Mouse (Mus musculus) gastrocnemius, postnatal 10 days (tissue): Measurements from ENCODE around the gene Olfr1378. TPM values are rescaled to one million over a fixed set of nuclear protein-coding genes. Genes with fewer than 3 reads are reported as not detected.
A peak's percentile ranks its signal among the peaks of the same experiment; 100 is the strongest.

ENCODE experiments used
- DNase-seq: peaks from one replicate; pipeline ENCODE4 v3.0.0; 2021; ENCODE audit warnings: mixed read lengths
- long read RNA-seq, 2 experiments: library from polyadenylated mRNA; stranded (forward); transcript quantifications; one replicate each; pipeline ENCODE4 v2.0.0; 2021
- total RNA-seq, 2 experiments: library from RNA; stranded (reverse); gene quantifications; 2 replicates each; pipeline ENCODE4 v1.2.3; 2021

The Olfr1378 gene
- total RNA-seq = not detected
- long read RNA-seq, experiment 1 = 0 reads
- long read RNA-seq, experiment 2 = 0 reads

DNA sequence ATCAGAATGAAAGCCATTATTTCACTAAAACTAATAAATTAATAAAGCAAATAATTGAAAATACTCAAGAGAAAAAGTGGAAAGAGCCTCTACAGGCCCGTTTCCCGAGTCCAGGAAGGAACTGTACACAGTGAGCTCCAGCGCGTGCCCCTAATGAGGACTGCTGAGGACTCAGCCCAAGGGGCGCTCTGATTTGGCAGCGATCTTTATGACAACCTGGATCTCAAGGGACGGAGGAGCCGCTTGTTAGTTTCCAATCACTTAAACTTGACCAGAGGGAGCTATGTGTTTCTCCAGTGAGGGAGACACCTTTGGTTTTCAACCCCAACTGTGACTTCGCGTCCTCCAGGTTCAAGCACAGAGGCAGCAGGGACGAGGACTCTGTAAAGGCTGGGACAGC, at the start of gene Olfr1378:
Gene Olfr1378 (plus strand): TSS at position 301 of the 400 bp plus-strand sequence.
- DNase-seq = no peak

DNA sequence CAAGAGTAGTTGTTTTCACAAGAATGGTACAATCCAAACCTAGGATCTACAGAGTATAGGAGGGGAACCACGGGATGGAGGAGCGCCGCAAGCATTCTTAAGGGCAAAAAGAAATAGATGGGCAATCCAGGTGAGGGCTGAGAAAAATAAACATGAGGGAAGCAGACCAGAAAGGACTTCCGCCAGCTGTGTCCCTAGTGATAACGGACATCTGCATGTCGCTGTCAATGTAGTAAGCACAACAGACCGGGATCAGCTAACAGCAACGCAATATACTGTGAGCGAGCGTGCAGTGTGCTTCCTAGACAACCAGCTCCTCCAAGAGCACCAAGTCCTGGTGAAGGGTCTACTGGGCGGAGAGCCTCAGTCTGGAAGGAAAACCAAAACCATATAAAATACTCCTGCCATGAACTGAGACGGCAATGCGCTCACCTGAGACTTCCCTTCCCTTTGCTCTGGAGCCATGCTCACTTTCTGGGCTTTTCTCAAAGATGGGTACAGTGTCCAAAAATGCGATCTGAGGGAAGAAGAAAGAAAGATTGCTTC, 35.8 kb upstream of the Olfr1378 start:
- no peak for DNase-seq

DNA sequence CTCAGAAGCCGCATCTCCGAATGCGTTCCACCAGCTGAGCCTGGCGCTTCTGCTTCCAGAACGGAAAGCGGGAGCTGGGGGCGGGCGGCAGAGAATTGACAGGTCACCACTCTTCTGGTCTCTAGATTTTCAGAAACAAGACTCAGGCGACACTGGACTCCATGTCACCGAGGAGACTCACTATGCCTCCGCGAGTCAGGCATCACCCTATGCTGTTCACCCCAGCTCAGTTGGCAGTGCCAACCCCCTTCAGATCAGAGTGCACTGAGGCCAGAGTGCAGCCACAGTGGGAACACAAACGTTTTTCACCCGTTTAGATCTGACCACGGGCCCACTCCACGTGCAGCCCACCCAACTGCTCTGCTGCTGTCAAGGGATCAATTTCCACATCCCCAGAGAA, 35.3 kb upstream of the Olfr1378 start:
- no peak for DNase-seq

DNA sequence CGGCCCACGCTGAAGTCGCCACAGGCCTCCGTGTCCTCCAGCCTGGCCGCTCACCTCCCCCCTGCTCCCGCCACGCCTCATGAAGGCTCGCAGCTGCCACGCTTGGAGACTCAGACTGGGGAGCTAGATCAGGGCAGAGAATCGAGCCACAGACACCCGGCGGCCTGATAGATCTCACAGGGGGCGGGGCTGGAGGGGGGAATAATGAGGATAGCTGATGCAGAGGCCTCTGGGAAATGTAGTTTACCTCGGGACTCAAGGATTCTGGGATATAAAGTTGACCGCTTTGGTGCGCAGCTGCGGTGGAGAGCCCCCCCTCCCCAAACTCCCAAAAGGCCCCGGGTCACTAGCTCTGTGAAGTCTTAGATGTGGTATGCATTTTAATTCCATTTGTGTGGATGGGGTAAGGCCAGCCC, 34.9 kb upstream of the Olfr1378 start, which contains the start of gene Zfp354b:
Gene Zfp354b (minus strand): TSS at position 183 of the 416 bp plus-strand sequence.
- peak; percentile 68 for DNase-seq

DNA sequence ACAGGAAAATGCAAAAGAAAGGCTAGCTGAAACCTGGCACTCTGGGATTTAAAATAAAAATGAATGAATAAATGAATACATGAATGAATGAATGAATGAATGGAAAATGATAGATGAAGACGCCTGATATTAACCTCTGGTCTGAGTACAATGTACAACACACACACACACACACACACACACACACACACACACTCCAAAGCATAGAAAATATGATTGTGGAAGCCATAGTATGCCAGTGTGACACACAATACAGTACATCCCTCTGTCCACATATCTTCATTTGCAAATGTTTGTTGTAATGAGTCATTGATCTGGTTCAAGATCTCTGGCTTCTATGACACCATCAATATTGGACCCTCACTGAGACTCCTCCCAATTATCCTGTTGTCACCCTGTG, 34.3 kb upstream of the Olfr1378 start:
- DNase-seq = no peak

DNA sequence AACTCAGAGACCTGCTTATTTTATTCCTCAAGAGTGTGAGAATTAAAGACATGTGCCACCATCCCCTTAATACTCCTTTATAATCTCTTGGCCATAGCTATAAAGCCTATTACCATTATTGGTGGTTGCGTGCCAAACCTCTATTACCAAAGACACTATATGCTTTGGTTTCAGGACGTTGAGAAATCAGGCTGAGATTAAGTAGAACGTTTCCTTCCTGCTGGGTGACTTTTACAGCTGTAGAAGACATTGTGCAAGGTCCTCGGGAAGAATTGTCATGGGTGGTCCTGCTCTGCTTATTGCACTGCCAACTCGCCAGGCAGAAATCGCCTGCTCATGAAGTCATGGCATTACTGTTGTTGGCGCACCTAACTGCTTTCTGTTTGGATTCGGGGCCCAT, 27.9 kb upstream of the Olfr1378 start:
- DNase-seq = no peak

DNA sequence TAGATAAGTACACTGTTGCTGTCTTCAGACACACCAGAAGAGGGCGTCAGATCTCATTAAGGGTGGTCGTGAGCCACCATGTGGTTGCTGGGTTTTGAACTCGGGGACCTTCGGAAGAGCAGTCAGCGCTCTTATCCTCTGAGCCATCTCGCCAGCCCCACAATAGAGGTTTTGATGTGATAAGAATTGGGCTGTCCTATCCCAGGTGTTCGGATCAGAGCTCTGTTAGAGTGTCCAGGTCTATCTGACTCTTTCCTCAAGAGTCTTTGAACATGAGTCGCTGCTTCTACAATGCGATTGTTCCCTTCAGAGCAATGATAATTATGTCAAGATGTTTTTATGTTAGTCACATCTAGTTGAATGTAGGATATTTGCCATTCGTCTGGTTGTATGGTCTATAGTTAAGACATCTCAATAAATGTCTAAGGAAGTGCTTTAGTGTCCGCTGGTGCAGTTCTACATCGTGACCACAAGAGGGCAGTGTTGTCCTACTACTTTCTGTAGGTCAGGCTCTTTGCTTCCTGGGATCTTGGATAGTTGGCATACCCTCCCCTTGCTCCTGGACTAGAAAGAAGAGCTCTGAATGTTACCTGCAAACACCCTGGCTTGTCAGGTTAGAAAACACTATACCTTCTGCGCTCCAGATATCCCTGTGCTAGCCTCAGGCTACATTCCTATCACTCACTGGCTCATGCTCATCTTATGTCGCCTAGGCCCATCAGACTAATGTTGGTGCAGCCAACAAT, 26.5 kb upstream of the Olfr1378 start:
- DNase-seq = no peak

DNA sequence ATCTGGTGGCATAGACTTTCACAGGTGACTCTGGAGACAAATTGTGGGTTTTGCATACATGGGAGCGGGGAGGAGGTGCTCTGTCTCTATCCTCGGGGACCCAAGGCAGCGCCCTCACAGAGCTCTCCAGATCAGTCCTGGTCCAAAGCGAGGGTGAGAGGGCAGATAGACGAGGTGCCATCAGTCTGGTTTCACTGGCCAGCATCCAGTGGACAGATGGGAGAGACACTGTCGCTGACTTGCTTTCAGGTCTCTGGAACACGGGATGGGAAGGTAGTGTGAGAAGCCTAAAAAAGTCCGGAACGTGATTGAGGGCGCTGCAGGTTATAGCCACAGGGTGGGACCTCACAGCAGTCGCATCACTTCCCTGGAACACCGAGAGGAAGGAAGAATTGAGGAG, 23.9 kb upstream of the Olfr1378 start:
- no peak for DNase-seq

DNA sequence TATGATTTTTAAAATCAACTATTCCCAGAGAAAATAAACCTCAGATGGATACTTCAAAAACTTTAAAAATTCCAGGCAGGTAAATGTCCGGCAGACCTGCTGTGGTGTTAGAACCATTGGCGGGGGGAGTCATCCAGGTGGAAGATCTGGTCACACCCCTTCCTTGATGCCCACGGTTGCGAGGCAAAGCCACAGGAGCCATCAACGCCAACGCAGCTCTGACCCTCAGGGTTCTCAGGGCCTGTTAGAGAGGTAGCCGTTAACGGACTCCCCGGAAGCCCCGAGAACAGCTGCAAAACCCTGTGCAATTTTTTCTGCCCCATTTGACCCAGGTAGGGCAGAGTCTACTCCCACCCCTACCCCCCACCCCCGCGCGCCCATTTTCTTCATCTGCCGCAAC, 22.8 kb upstream of the Olfr1378 start, which contains the start of gene 4933414I15Rik:
Gene 4933414I15Rik (minus strand): TSS at position 260 of the 400 bp plus-strand sequence.
- no peak for DNase-seq

DNA sequence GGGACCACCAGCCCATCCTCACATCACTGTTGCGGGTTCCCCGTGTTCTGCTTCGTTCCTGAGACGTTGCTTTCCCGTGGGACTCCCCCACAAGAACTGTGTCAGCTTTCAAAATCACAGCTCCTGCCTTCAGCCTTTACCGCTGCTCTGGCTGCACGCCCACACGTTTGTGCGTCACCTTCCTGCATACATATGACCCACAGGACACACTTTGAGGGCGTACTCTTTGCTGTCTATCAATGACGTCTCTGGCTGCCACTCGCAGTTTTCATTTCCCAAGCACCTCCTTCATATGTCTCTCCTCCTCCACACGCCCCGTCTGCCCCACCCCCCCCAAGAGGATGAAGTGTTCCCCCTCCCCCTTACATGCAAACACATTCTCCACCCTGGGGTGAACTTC, 14.0 kb upstream of the Olfr1378 start:
- DNase-seq = no peak

DNA sequence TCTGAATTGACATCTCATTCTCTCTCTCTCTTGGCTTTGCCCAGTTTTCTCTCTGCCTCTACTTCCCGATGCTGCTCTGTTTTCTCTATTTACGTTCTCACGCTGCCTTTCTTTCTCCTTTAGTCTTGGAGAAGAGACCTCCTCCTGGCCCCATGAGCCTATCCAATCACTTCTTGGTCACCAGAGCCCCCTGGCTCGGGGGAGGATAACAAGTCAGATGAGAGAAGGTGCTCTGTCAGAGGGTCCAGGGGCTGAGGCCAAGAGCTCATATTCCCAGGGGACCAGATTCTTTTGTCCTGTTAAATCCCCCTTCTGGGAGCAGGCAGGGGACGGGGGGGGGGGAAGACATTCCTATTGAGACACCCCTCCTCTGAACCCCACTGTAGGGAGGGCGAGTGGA, 12.7 kb upstream of the Olfr1378 start, which contains the start of gene Prop1:
Gene Prop1 (minus strand): TSS at position 101 of the 400 bp plus-strand sequence.
- DNase-seq = no peak

DNA sequence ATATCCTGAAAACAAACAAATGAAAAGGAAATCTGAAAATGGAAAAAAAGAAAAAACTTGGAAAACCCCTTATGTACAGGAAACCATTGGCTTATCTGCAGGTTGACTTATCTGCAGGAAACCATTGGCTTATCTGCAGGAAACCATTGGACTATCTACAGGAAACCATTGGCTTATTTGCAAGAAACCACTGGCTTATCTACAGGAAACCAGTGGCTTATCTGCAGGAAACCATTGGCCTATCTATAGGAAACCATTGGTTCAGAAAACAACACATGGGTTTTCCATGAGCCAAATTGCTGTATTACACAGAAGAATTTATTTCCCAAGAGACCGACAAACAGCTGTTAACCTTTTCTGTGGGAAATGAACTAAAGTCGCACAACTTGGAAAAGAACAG, 1.4 kb upstream of the Olfr1378 start:
- no peak for DNase-seq

DNA sequence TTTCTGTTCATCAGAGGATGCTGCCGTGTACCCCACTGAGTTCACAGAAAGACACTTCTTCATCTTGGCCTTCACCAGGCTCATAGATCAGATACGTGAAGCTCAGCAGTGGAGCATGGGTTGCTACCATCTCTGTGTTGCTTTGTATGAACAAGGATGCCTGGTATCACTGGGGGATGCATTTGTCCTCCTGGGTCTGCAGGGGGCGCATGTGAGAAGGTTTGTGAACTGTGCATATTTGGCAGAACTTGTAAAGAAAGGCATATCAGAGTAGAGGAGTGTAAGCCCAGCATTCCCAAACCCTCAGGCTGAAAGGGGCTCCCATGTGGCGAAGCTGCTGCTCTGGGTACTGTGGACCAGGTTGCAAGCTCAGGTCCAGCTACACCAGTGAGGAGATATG, 10.9 kb downstream of the Olfr1378 start:
- DNase-seq = no peak

DNA sequence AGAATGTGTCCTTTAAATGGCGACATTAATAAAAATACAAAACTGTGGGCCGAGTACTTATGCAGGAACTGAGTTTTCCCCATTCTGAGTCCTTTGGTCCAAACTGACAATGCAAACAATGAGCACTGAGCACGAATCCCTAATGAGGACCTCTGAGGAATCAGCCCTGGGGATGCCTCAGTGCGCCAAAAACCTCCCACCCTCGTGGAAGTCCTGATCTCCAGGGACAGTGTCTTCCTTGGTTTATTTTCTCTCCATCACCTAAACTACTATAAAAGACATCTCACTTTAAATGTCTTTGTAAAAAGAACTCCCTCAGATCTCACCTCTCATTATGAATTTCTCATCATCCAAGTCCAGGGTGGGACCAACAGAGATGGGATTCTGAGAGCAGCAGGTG, 15.3 kb downstream of the Olfr1378 start, which contains the start of gene Olfr1377:
Gene Olfr1377 (plus strand): TSS at position 301 of the 400 bp plus-strand sequence.
- no peak for DNase-seq

DNA sequence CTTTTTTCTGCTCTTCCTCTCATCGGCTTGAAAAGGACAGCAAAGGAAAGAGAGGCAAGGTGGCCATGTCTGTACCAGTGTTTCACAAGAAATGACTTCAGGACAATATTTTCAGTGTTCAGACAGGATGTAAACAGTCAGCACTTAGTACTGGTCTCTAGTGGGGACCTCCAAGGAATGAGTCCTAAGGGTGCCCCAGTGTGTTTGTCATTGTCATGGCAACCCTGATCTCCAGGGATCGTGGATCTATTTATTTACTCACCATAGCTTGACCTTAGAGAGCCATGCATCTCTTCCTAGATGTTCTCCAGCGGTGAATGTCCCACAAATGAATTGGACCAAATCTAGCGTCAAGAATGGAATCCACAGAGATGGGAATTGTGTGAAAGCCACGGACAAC, 37.0 kb downstream of the Olfr1378 start, which contains the start of gene Olfr51:
Gene Olfr51 (plus strand): TSS at position 301 of the 400 bp plus-strand sequence.
- DNase-seq = no peak

DNA sequence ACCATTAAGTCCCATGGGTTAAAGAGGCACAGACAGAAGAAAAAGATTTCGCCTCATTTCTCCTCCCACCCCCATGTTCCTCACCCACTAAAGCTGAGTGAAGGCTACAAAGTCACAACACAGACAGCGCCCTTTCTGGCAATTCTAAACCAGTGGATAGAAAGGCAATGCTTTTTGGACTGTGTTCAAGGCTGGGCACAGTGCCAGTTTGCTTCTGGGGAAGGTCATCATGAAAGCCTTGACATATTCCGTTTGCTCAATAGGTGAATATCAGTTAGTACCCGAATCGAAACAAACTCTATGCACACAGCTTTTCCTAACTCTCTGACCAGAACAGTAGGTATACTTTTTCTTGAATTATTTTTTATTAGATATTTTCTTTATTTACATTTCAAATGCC, 45.5 kb downstream of the Olfr1378 start:
- peak; percentile 9 for DNase-seq

DNA sequence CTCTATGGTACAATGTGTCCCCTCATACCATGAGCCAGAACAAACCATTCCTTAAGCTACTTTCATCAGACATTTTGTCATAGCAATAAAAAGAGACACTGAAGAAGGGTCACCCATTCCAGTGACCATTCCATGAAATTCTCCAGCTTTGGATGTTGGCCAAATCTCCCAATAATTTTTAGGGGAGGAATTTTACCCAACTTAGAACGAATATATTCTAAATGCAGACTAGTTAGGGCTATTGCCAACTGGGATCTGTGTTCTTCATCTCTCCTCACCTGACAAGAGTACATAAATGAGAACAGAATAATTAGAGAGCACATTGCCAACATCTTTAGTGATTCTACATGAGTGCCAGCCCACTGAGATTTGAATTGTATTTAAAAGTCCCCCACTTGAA, 47.6 kb downstream of the Olfr1378 start, which contains the start of gene Olfr54:
Gene Olfr54 (plus strand): TSS at position 301 of the 400 bp plus-strand sequence.
- DNase-seq = no peak

DNA sequence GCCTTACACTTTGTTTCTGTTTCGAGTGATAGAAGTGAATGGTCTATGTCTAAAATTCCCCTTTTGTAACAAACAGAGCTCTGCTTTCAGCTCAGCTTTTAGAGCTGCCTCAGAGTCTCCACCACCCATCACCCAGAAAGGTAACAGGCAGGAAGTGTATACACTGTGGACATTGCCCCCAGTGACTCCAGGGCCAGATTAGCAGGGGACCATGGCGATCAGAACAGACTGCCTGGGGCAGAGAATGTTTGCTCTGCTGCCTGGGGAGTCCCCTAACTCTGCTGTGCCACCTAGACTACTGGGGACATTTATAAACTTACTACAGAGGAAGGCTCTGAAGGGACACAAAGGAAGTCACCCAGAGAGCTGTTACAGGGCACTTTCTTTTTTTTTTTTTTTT, 50.0 kb downstream of the Olfr1378 start:
- no peak for DNase-seq

Other genes starting within 250 kb of the Olfr1378 start
- 10 to 100 TPM; 11.2 to 13.5 TPM for gene Zfp354c, start 138.8 kb upstream of the Olfr1378 start, total RNA-seq
- gene Zfp879, start 125.0 kb upstream of the Olfr1378 start, total RNA-seq = 1 to 10 TPM in 1 of 2 experiments, under 1 TPM in 1; 0.92 to 1.2 TPM
- gene Grm6, start 115.8 kb upstream of the Olfr1378 start, total RNA-seq = not detected
- 1 to 10 TPM; 1.9 to 2.2 TPM for gene Zfp454, start 78.9 kb upstream of the Olfr1378 start, total RNA-seq
- gene Zfp2, start 50.4 kb upstream of the Olfr1378 start, total RNA-seq = 1 to 10 TPM; 2.3 to 3.1 TPM
- 1 to 10 TPM in 1 of 2 experiments, under 1 TPM in 1; 0.87 to 2.6 TPM for gene Zfp354b, start 34.9 kb upstream of the Olfr1378 start, total RNA-seq
- gene 4933414I15Rik, start 22.8 kb upstream of the Olfr1378 start, total RNA-seq = not detected
- not detected for gene Prop1, start 12.8 kb upstream of the Olfr1378 start, total RNA-seq
- gene Olfr1377, start 15.4 kb downstream of the Olfr1378 start, total RNA-seq = not detected
- not detected for gene Olfr51, start 37.1 kb downstream of the Olfr1378 start, total RNA-seq
- not detected for gene Olfr54, start 47.7 kb downstream of the Olfr1378 start, total RNA-seq
- not detected for gene Olfr1375, start 81.6 kb downstream of the Olfr1378 start, total RNA-seq
- gene Zfp354a, start 92.7 kb downstream of the Olfr1378 start, total RNA-seq = 1 to 10 TPM; 2.1 to 3.1 TPM